Mouse (Mus musculus): ENCODE measurements around the gene Gabrr2. TPM values are rescaled to one million over a fixed set of nuclear protein-coding genes. Genes with fewer than 3 reads are reported as not detected.

The Gabrr2 gene
- 0.17 and 0.69 TPM in 2 replicates for polyA plus RNA-seq (2015; fragmentation: Nextera tagmentation; extraction: Ambion mirVana)

DNA sequence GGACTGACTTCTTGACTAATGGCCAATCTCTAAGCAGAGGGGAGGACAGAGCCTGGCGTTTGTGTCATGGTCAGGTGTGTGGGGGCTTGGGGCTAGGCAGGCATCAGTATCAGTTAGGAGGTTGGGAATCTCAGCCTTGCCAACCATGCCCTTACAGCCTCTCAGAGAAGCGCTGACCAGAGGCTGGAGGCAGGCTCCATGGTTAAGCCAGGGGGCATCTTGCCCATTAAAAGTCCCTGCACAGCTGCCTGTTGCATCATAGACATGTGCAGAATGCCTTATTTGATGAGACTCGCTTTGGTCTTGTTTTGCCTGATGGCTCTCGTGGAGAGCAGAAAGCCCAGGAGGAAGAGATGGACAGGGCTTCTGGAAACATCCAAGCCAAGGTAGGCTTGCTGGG, at the start of gene Gabrr2:
TSS of gene Gabrr2 (plus strand) at position 19 of the 400 bp plus-strand sequence.
- Histone ChIP-seq H3K9ac (ENCODE audit: low read length) (no peak within 1 kb of the TSS), H3K4me2 (ENCODE audit: low read depth, low read length) (no peak within 1 kb of the TSS), H3K9me3 (replicated peaks; ENCODE audit: control insufficient read depth, low read length) (no peaks in the 10 kb centered on the region), H3K27ac (ENCODE audit: low read length) (no peak within 1 kb of the TSS), H3K4me3 (ENCODE audit: low read length) (no peak within 1 kb of the TSS), H3K36me3 (ENCODE audit: control insufficient read depth, insufficient read depth) (no peaks in the 10 kb centered on the region), H3K4me1 (ENCODE audit: control insufficient read depth, insufficient read depth, low read length) (peaks cover 14% of the 10 kb centered on the region), H3K27me3 (ENCODE audit: control insufficient read depth, insufficient read depth, low read length) (no peaks in the 10 kb centered on the region)
- no peak for ATAC-seq (replicated peaks; ENCODE audit: extremely low read depth, insufficient read depth, low FRiP score)
- WGBS: 80% methylated on average over 4 of the region's 4 CpGs

- Histone ChIP-seq H3K27me3 (ENCODE audit: control insufficient read depth, insufficient read depth, low read length) (no peaks in the 10 kb centered on the region), H3K36me3 (ENCODE audit: control insufficient read depth, insufficient read depth) (peaks cover 11% of the 10 kb centered on the region), H3K4me2 (ENCODE audit: low read depth, low read length) (no peak overlapping the region), H3K9ac (ENCODE audit: low read length) (no peak overlapping the region), H3K27ac (ENCODE audit: low read length) (no peak overlapping the region), H3K4me1 (ENCODE audit: control insufficient read depth, insufficient read depth, low read length) (no peaks in the 10 kb centered on the region), H3K4me3 (ENCODE audit: low read length) (no peak overlapping the region), H3K9me3 (replicated peaks; ENCODE audit: control insufficient read depth, low read length) (no peaks in the 10 kb centered on the region; the same call in 1 of the 2 replicates)
- peak; percentile 65; the same call in 1 of the 2 replicates for ATAC-seq (replicated peaks; ENCODE audit: extremely low read depth, insufficient read depth, low FRiP score)
- WGBS: 45% methylated on average over 9 of the region's 9 CpGs
Observed at GRCm38 (mm10) chr4:33018361-33018999, 44.3 kb upstream of the Gabrr2 start.

DNA sequence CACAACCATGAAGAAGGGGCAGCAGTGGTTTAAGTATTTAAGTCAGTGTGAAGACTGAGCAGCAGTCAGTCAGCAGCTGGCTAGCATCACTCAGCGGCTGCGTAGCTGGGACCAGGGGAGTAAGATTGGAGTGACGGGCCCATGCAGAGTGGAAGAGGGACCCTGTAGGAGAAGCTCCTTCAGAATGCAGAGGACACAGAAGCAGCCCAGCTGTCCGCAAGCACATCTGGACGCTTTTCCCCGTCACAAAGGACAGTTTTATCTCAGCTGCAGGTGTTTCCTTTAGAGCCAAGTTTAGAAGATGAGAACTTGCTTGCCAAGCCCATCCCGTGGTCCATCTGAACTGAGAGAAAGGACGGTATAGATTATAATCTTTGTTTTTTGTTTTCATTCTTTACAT, 38.4 kb upstream of the Gabrr2 start:
- WGBS: 30% methylated on average over 8 of the region's 8 CpGs
- Histone ChIP-seq H3K9ac (ENCODE audit: low read length) (no peak overlapping the region), H3K4me2 (ENCODE audit: low read depth, low read length) (no peak overlapping the region), H3K4me3 (ENCODE audit: low read length) (no peak overlapping the region), H3K9me3 (replicated peaks; ENCODE audit: control insufficient read depth, low read length) (no peaks in the 10 kb centered on the region), H3K27me3 (ENCODE audit: control insufficient read depth, insufficient read depth, low read length) (no peaks in the 10 kb centered on the region), H3K27ac (ENCODE audit: low read length) (no peak overlapping the region), H3K36me3 (ENCODE audit: control insufficient read depth, insufficient read depth) (peaks cover 9% of the 10 kb centered on the region), H3K4me1 (ENCODE audit: control insufficient read depth, insufficient read depth, low read length) (no peaks in the 10 kb centered on the region)
- ATAC-seq (replicated peaks; ENCODE audit: extremely low read depth, insufficient read depth, low FRiP score): 0 out of 2 replicates have a peak, but pooled peaks have one; percentile 41

DNA sequence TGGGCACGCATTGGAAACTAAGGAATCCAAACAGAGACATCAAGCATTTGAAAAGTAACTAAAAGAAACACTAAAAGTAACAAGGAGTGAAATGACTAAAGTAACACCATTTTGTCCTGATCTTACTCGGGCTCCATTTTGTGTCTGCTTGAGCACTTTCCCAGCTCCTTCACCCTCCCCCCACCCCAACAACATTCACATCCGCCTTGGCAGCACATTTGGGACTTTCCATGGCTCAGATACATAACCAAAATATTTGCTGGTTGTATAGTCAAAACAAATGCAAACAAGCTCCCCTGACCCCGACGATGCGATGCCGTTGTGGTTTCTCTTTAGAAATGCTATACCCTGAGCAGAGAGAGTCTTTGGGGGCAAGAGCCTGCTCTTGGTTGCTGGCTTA, 33.7 kb upstream of the Gabrr2 start:
- no peaks in the 10 kb centered on the region for H3K27me3 ChIP-seq (ENCODE audit: control insufficient read depth, insufficient read depth, low read length)
- peaks cover 17% of the 10 kb centered on the region for H3K4me1 ChIP-seq (ENCODE audit: control insufficient read depth, insufficient read depth, low read length)
- no peak for ATAC-seq (replicated peaks; ENCODE audit: extremely low read depth, insufficient read depth, low FRiP score)
- no peak overlapping the region for H3K9ac ChIP-seq (ENCODE audit: low read length)
- no peaks in the 10 kb centered on the region for H3K9me3 ChIP-seq (replicated peaks; ENCODE audit: control insufficient read depth, low read length)
- WGBS: 89% methylated on average over 7 of the region's 7 CpGs
- H3K4me3 ChIP-seq (ENCODE audit: low read length): no peak overlapping the region
- H3K27ac ChIP-seq (ENCODE audit: low read length): no peak overlapping the region
- H3K36me3 ChIP-seq (ENCODE audit: control insufficient read depth, insufficient read depth): peaks cover 9% of the 10 kb centered on the region
- no peak overlapping the region for H3K4me2 ChIP-seq (ENCODE audit: low read depth, low read length)

DNA sequence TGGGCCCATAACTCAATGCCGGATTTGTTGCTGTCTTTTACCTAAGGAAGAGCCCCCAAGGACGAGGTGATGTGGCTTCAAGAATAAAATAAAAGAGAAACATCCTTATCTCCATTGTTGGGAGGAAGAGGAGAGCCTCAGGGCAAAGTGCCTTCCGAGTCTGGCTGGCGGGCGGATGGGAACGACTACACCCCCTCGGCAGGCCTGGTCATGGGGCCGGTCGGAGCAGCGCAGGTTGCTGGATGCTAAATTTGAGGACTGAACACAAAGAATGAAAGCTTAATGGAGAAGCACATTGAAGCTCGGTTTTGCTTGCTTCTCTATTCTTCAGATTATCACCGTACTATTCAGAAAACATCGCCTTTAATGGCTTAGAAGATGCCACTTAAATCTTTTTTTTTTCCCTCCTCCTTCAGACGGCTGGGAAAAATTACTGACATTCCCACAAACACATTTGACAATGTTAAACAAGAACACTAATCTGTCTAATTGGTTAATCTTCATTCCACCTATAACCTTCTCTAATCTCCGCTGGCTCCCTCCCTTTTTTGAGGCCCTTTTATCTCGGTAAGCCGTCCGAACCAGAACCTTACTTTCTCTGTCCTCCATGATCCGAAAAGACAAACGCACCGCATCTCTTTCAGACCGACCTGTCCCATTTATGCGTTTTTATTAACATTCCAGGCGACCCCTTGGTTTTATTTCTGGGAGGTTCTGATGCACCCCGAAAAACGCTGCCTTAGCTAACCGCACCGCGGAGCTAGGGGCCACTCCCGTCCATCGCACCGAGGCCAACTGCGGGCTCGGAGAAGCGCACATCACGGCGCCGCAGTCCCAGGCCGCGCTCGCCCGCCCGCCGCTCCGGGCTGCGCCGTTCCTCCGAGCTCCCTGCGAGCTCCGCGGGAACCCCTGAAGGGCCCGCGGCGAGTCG, 32.3 kb upstream of the Gabrr2 start:
- ATAC-seq (replicated peaks; ENCODE audit: extremely low read depth, insufficient read depth, low FRiP score): peak; percentile 76
- Histone ChIP-seq H3K4me1 (ENCODE audit: control insufficient read depth, insufficient read depth, low read length) (peaks cover 17% of the 10 kb centered on the region), H3K27me3 (ENCODE audit: control insufficient read depth, insufficient read depth, low read length) (no peaks in the 10 kb centered on the region), H3K4me2 (ENCODE audit: low read depth, low read length) (peak overlapping the region; percentile 82), H3K9me3 (replicated peaks; ENCODE audit: control insufficient read depth, low read length) (peaks cover 4% of the 10 kb centered on the region), H3K4me3 (ENCODE audit: low read length) (peak overlapping the region; percentile 78), H3K27ac (ENCODE audit: low read length) (peak overlapping the region; percentile 89), H3K9ac (ENCODE audit: low read length) (peak overlapping the region; percentile 97), H3K36me3 (ENCODE audit: control insufficient read depth, insufficient read depth) (peaks cover 14% of the 10 kb centered on the region)
- WGBS: 3% methylated on average over 49 of the region's 55 CpGs

DNA sequence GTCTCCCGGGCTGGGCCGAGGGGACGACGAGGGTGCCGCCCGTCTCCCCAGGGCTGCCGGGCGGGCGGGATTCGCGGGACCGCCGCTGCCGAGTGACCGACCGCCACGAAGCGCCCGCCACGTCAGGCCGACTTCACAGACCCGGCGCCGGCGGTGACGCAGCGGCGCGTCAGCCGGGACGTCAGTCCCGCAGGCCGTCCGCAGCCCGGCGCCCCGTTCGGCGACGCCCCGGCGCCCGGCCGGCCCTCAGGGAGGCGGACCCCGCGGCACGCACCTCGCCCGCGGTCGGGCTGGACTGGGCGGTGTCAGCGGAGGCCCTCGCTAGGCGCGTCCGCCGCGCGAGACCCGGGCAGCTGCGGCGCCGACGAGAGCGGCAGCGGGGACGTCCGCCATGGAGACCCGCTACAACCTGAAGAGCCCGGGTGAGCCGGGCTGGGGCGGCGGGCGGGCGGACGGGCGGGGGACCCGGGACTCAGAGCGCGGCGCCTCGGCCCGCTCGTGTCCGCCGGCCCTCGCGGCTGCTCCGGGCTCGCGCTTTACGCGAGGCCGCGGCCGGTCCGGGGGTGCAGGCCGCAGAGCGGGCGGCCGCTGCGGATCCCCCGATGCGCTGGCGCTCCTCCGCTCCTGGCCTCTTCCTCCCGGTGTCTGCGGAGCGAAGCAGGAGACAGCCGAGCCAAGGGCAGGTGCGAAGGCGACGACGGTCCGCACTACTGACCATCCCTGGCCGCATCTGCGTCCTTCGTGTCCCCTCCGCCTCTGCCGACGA, 31.4 kb upstream of the Gabrr2 start, which contains the start of gene Ube2j1:
TSS of gene Ube2j1 (plus strand) at position 222 of the 766 bp plus-strand sequence.
- Histone ChIP-seq H3K27me3 (ENCODE audit: control insufficient read depth, insufficient read depth, low read length) (no peaks in the 10 kb centered on the region), H3K4me2 (ENCODE audit: low read depth, low read length) (peak within 1 kb of the TSS; percentile 82), H3K36me3 (ENCODE audit: control insufficient read depth, insufficient read depth) (peaks cover 16% of the 10 kb centered on the region), H3K27ac (ENCODE audit: low read length) (peak within 1 kb of the TSS; percentile 89), H3K4me3 (ENCODE audit: low read length) (peak within 1 kb of the TSS; percentile 78), H3K4me1 (ENCODE audit: control insufficient read depth, insufficient read depth, low read length) (peaks cover 17% of the 10 kb centered on the region), H3K9ac (ENCODE audit: low read length) (peak within 1 kb of the TSS; percentile 97), H3K9me3 (replicated peaks; ENCODE audit: control insufficient read depth, low read length) (peaks cover 5% of the 10 kb centered on the region)
- WGBS: under 1% methylated on average over 116 of the region's 123 CpGs
- peak; percentile 98 for ATAC-seq (replicated peaks; ENCODE audit: extremely low read depth, insufficient read depth, low FRiP score)

DNA sequence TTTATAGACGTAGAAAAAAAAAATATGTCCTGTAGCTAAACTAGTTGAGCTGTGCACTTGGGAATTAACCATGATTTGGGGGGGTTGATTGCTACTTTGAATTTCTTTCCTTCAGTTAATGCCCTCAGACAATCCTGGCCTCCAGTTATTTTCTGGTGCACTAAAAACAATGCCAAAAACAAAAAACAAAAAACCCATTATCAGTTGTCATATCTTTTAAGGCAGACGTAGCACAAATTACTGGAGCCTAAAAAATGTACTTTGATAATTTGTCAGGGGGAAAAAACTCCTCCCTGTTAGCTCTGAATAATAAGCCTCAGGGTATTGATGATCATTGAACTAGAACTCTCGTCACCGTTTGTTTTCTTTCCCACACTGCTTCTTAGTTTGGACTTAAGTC, 30.8 kb upstream of the Gabrr2 start:
- H3K4me1 ChIP-seq (ENCODE audit: control insufficient read depth, insufficient read depth, low read length): peaks cover 17% of the 10 kb centered on the region
- 29% methylated on average over 4 of the region's 4 CpGs for WGBS
- peaks cover 5% of the 10 kb centered on the region for H3K9me3 ChIP-seq (replicated peaks; ENCODE audit: control insufficient read depth, low read length)
- peaks cover 11% of the 10 kb centered on the region for H3K36me3 ChIP-seq (ENCODE audit: control insufficient read depth, insufficient read depth)
- H3K4me2 ChIP-seq (ENCODE audit: low read depth, low read length): peak overlapping the region; percentile 82
- H3K4me3 ChIP-seq (ENCODE audit: low read length): peak overlapping the region; percentile 78
- no peaks in the 10 kb centered on the region for H3K27me3 ChIP-seq (ENCODE audit: control insufficient read depth, insufficient read depth, low read length)
- H3K27ac ChIP-seq (ENCODE audit: low read length): peak overlapping the region; percentile 89
- H3K9ac ChIP-seq (ENCODE audit: low read length): peak overlapping the region; percentile 97
- no peak for ATAC-seq (replicated peaks; ENCODE audit: extremely low read depth, insufficient read depth, low FRiP score)

DNA sequence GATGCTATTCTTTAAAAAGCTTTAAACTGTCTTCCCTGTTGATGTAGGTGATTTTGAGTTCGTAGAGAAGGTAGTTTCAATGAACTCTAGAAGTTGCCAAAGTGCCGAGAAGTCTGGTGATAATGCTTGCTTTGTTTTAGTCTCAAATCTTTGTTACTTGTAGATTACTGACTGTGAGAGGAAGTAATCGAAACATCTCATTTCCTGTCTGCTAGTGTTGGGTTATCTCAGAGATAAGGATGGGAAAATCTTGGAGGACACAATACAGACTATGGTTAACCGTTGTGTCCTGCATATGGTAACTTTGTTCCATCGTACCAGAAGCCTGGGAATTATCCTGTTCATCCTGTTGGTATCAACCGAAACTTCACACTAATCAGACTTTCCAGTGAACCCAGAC, 29.3 kb upstream of the Gabrr2 start:
- no peaks in the 10 kb centered on the region for H3K27me3 ChIP-seq (ENCODE audit: control insufficient read depth, insufficient read depth, low read length)
- peaks cover 5% of the 10 kb centered on the region for H3K9me3 ChIP-seq (replicated peaks; ENCODE audit: control insufficient read depth, low read length)
- H3K27ac ChIP-seq (ENCODE audit: low read length): no peak overlapping the region
- H3K4me2 ChIP-seq (ENCODE audit: low read depth, low read length): no peak overlapping the region
- no peak overlapping the region for H3K9ac ChIP-seq (ENCODE audit: low read length)
- H3K4me1 ChIP-seq (ENCODE audit: control insufficient read depth, insufficient read depth, low read length): peaks cover 17% of the 10 kb centered on the region
- no peak for ATAC-seq (replicated peaks; ENCODE audit: extremely low read depth, insufficient read depth, low FRiP score)
- H3K36me3 ChIP-seq (ENCODE audit: control insufficient read depth, insufficient read depth): peaks cover 12% of the 10 kb centered on the region; the same call in 1 of the 2 replicates
- H3K4me3 ChIP-seq (ENCODE audit: low read length): no peak overlapping the region
- WGBS: 52% methylated on average over 6 of the region's 6 CpGs
